Mouse (Mus musculus) cerebellum, adult 2 months (tissue): ENCODE data around the gene Apol6. TPM values are rescaled to one million over a fixed set of nuclear protein-coding genes. Genes with fewer than 3 reads are reported as not detected.

Source experiments
- DNase-seq, 2 experiments: peaks; one replicate each; pipeline ENCODE4 v3.0.0; 2021
- H3K27ac ChIP-seq: fragments of 200-500 bp; 2 replicates; pipeline ENCODE4 v1.5.1; 2012; ENCODE audit warnings: low read length, control low read depth, inconsistent platforms; ENCODE audit not compliant: insufficient read depth
- H3K27me3 ChIP-seq: fragments of 200-500 bp; 2 replicates; pipeline ENCODE4 v1.6.1; 2012; ENCODE audit warnings: inconsistent platforms, mild to moderate bottlenecking, low read length, moderate library complexity; ENCODE audit not compliant: control insufficient read depth, insufficient read depth
- H3K4me1 ChIP-seq: fragments of 200-500 bp; 2 replicates; pipeline ENCODE4 v1.6.1; 2011; ENCODE audit warnings: low read length; ENCODE audit not compliant: control insufficient read depth, insufficient read depth
- H3K4me3 ChIP-seq: fragments of 200-500 bp; replicated peaks from 2 replicates; pipeline ENCODE3; 2011; ENCODE audit warnings: mild to moderate bottlenecking, low read depth, low read length, control low read depth; ENCODE audit not compliant: insufficient read depth
- CTCF ChIP-seq: fragments of 200-500 bp; IDR thresholded peaks from 2 replicates; pipeline ENCODE4 v1.5.1; 2011; ENCODE audit warnings: low read depth, mild to moderate bottlenecking, control low read depth, low read length, moderate library complexity, borderline replicate concordance; ENCODE audit not compliant: insufficient read depth
- POLR2A ChIP-seq: fragments of 200-500 bp; IDR thresholded peaks from 2 replicates; pipeline ENCODE4 v1.6.1; 2011; ENCODE audit warnings: low read length, control low read depth, borderline replicate concordance; ENCODE audit not compliant: insufficient read depth
- WGBS: fragments of 180-500 bp; shearing (Covaris S2); methylation state at CpG from one replicate; pipeline ENCODE4 v1.1.7; 2018; 5-methylcytosine and 5-hydroxymethylcytosine counted together
- polyA plus RNA-seq: library from polyadenylated mRNA; depleted of rRNA; stranded (reverse); fragments of >200 nt; gene quantifications from 2 replicates; pipeline ENCODE4 v1.2.3, GENCODE M21; 2012

The Apol6 gene
- polyA plus RNA-seq, 1 experiment: 0.49 TPM

- 92% methylated on average over 1 of the region's 1 CpGs for WGBS
These were observed 42.0 kb downstream of the Apol6 start for GRCm38 (mm10) chr15:77086488-77086887.

DNA sequence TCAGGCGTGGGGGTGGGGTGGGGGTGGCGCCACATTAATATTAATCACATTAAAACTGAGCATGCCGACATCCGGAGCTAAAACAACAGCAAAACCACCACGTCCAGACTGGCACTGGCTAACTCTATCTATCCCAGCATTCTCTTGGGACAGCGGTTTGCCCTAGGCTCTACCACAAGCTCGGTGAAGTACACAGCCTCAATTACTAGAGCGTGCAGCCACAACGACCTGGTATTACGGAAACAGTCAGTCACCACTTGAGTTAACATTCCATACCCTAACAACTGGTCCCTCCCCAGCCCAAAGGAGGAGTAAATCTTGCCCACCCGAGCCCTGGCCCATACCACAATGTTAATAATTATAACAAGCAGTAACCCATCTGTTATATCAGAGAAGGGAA lies 44.7 kb downstream of the Apol6 start:
- TF ChIP-seq CTCF (no peak), POLR2A (no peak)
- Histone ChIP-seq H3K4me3 (no peak overlapping the region), H3K4me1 (no peaks in the 10 kb centered on the region), H3K27me3 (no peaks in the 10 kb centered on the region), H3K27ac (no peak overlapping the region)
- DNase-seq: no peak
- WGBS: 69% methylated on average over 11 of the region's 11 CpGs

More at GRCm38 (mm10) chr15:77086488-77086887, 42.0 kb downstream of the Apol6 start:
- no peaks in the 10 kb centered on the region for H3K27me3 ChIP-seq
- DNase-seq: no peak
- TF ChIP-seq CTCF (no peak), POLR2A (no peak)
- no peak overlapping the region for H3K27ac ChIP-seq
- H3K4me3 ChIP-seq: no peak overlapping the region
- peaks cover 5% of the 10 kb centered on the region for H3K4me1 ChIP-seq

GRCm38 (mm10) chr15:77090531-77090930 lies 46.0 kb downstream of the Apol6 start:
- Histone ChIP-seq H3K4me1 (no peaks in the 10 kb centered on the region), H3K27ac (no peak overlapping the region), H3K27me3 (no peaks in the 10 kb centered on the region), H3K4me3 (no peak overlapping the region)
- no peak for DNase-seq
- TF ChIP-seq POLR2A (no peak), CTCF (no peak)
- 79% methylated on average over 5 of the region's 5 CpGs for WGBS

- TF ChIP-seq POLR2A (no peak), CTCF (no peak)
- Histone ChIP-seq H3K4me1 (no peaks in the 10 kb centered on the region), H3K27ac (no peak overlapping the region), H3K27me3 (no peaks in the 10 kb centered on the region), H3K4me3 (no peak overlapping the region)
- DNase-seq: no peak
- WGBS: 86% methylated on average over 4 of the region's 4 CpGs
These were observed 46.9 kb downstream of the Apol6 start for GRCm38 (mm10) chr15:77091394-77091793.

DNA sequence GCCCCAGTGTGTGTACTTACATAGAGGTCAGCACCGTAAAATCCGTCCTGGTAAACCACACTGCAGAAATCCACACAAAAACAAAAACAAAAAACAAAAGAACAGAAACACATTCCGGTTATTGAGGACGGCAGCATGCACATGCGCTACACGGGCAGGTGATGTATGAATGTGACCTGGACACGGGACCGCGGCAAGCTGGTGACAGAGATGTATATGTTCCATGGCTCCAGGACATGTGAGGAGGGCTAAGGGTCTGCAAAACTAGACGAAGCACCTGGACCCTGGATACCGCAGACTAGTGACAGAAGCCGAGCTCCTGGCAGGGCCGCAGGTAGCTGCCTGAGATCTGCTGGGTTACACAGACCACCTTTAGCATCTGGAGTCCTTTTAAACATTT lies 49.9 kb downstream of the Apol6 start:
- Histone ChIP-seq H3K4me1 (no peaks in the 10 kb centered on the region), H3K27ac (no peak overlapping the region), H3K27me3 (no peaks in the 10 kb centered on the region), H3K4me3 (no peak overlapping the region)
- no peak for TF ChIP-seq POLR2A
- no peak for TF ChIP-seq CTCF
- DNase-seq: no peak
- 95% methylated on average over 13 of the region's 13 CpGs for WGBS

DNA sequence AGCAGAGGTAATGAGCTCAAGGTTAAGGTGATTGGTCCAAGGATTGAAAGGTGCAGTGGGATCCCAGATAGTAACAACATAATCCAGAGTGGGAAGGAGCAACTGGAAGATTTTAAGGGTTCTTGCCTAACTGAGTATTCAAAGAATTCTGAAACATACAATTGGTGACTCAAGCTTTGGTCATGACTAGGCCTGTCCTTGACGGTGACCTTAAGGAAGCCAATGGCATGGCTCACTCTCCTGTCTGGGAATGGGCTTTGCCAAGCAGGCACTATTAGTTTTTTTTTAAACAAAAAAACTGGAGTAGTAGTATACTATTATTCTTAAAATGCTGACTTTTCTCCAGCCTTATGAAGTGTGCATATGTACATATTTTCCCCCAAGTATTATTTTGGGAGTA lies 50.7 kb downstream of the Apol6 start:
- no peak for TF ChIP-seq POLR2A
- TF ChIP-seq CTCF: no peak
- WGBS: 96% methylated on average over 1 of the region's 1 CpGs
- H3K27ac ChIP-seq: no peak overlapping the region
- H3K4me1 ChIP-seq: no peaks in the 10 kb centered on the region
- H3K4me3 ChIP-seq: no peak overlapping the region
- DNase-seq: no peak
- no peaks in the 10 kb centered on the region for H3K27me3 ChIP-seq

DNA sequence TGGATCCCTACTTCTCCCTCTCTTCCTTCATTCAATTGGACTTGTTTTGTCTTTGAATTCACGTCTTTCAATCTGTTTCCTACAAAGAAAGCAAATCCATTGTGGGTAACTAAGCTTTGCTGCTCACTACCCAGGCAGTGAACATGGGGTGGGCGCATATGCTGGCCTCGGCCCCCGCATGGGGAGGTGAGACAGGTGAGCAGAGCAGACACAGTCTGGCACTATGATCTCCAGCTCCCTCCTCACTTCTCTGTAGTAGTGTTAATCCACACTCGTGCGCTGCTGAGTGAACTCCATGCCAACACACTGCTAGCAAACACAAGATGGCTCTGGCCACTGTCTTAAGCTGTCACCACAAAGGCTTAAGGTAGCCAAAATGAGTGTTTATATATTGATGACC lies 52.8 kb downstream of the Apol6 start:
- Histone ChIP-seq H3K27me3 (no peaks in the 10 kb centered on the region), H3K4me1 (no peaks in the 10 kb centered on the region), H3K4me3 (no peak overlapping the region), H3K27ac (no peak overlapping the region)
- no peak for DNase-seq
- WGBS: 82% methylated on average over 6 of the region's 6 CpGs
- TF ChIP-seq CTCF: no peak
- TF ChIP-seq POLR2A: no peak

DNA sequence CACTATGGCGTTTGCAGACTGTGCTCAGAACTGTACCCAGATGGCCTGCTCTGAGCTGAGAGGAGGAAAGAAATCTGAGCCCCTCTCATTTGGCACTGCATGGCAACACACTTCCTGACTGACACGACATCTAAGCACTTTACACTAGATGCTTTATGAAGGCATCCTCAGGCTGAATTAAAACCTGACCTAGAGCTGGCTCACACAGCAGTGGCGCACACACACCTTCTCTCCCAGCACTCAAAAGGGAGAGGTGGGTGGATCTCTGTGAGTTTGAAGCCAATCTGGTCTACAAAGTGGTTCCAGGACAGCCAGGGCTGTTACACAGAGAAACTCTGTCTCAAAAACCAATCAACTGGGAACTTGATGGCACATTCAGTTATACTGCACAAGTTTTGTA lies 55.2 kb downstream of the Apol6 start:
- no peaks in the 10 kb centered on the region for H3K27me3 ChIP-seq
- H3K27ac ChIP-seq: no peak overlapping the region
- H3K4me3 ChIP-seq: no peak overlapping the region
- TF ChIP-seq CTCF: no peak
- 78% methylated on average over 3 of the region's 3 CpGs for WGBS
- DNase-seq: no peak
- no peaks in the 10 kb centered on the region for H3K4me1 ChIP-seq
